Mouse (Mus musculus): ENCODE results near the gene Tmem150a.

GRCm38 (mm10) chr6:72371571-72371970, 16.3 kb downstream of the Tmem150a start:
- TF ChIP-seq CTCF (IDR thresholded peaks at IDR 0.05) (no peak), EP300 (IDR thresholded peaks at IDR 0.05; ENCODE audit: insufficient read depth, low read depth, low read length) (no peak)

All from heart, adult 2 months (tissue).